Mouse (Mus musculus) kidney, adult 8-10 months (tissue): ENCODE data around the gene Hoxb7.

Experiments
- DNase-seq, 2 experiments: peaks; one replicate each; pipeline ENCODE4 v3.0.0; 2022

Hoxb7 gene

DNA sequence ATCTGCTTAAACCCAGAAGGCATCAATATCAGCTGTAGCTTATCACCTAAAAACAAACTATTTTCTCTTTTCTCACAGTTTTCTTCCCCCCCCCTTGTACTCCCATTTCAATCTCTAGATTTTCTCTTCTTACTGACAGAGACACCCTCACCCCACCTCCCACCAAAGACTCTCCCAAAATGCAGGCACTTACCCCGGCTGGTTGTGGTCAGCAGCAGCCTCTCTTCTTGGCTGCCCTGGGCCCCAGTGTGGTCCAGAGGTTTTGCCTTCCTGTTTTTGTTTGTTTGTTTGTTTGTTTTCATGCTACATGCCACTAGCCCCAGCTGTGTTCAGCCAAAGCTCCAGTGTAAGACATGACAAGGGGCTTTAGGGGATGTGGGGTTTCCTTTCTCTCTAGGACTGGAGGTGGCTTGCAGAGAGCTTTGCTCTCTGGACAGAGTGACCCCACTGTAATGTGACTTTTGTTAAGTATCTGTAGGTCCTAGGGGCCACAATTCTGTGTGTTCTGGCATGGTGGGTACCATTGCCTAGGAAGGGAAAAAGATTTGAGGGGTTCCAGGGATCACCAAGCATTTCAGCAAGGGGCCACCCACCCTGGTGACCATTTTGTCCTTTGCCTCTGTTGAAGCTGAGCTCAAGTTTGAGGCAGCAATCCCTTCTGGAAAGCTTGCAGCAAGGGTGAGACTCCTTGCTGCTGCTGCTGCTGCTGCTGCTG is 18.2 kb upstream of the Hoxb7 start:
- no peak for DNase-seq

DNA sequence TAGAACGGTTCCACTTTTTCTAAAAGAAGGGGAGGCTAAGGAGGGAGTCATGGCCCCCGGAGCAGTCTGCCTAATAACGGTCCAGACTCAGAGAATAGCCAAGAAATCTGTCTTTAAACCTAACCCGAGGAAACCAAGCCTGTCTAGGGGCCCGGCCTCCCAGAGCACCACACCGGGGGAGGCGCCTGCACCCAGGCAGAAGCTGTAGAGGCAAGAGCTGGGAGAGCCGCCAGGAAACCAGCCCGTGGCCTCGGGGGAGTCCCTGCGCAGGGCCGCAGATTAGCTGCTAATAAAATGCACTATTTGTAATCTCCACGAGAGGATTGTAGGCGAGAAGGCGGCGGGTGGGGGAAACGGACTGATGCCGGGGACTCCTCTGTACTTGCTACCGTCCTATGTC is 16.6 kb upstream of the Hoxb7 start:
- DNase-seq: peak; percentile 75 to 81

DNA sequence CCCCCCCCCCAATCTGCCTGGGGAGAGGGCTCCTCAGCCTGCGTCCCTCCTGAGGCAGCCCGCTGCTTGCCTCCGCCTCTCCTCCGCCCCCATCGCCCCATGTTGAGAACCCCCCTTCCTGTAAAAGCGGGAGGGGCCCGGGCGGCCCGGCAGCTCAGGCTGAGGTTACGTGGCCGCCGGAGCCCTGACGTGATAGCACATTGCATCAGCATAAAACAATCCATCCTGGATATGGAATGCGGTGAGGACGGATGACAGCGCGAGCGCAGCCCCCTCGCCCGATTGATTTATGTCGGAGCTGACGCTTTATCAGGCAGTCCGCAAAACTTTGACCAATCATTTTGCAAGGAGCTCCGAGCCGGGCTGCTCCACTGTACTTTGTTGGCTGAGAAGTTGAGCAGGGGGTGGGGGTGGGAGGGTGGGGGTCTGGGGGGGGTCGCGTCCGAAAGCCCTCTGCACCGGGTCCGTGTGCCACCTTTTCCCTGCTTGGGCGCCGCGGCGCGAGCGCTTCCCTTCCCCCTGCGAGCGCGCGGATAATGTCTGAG is 15.4 kb upstream of the Hoxb7 start, which contains the start of gene Hoxb9:
Gene Hoxb9, plus strand, starts transcription at position 462 of the 545 bp plus-strand sequence.
- peak; percentile 53 to 73 for DNase-seq

GRCm38 (mm10) chr11:96271541-96272011 is 14.8 kb upstream of the Hoxb7 start:
- DNase-seq: peak; percentile 72 to 73

DNA sequence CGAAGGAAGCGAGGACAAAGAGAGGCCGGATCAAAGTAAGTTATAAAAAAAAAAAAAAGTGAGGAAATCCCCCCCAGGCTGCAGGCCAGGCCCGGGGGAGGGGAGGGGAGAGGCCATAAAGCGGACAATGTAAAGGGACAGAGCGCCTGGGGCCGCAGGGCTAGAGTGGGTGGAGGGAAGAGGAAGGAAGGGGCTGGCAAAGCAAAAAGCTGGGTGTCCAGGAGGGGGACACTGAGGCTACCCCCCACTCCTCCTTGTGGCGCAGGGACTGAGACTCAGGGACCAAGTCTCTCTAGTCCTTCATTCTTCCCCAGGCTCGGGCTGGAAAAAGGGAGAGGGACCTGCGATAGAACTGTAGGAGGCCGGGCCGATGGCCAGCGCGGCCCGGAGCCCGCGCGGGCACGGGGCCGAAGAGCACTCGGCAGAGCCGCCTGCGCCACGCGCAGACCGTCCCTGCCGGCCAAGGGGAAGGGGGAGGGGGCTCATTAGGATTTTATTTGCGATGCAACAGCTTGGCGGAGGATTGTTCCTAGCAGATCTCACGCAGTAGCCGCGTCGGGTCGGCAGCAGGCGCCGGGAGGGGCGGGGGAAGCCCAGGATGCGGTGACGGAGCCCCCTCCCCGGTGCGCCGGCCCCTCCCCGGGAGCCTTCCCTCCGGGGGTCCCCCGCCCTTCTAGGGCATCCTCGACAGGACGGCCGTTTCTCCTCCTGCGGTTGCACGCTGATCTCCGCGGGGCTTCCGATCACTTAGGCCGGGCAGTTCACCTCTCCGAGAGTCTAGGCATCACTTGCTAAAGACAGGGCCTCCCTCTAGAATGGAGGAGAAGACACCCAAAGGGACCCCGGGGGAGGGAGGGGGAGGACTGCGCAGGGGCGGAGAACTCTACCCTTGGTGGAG is 14.2 kb upstream of the Hoxb7 start:
- DNase-seq: peak in 1 of 2 experiments; percentile 42

- no peak for DNase-seq
Measured at GRCm38 (mm10) chr11:96274428-96274827, 12.0 kb upstream of the Hoxb7 start.

DNA sequence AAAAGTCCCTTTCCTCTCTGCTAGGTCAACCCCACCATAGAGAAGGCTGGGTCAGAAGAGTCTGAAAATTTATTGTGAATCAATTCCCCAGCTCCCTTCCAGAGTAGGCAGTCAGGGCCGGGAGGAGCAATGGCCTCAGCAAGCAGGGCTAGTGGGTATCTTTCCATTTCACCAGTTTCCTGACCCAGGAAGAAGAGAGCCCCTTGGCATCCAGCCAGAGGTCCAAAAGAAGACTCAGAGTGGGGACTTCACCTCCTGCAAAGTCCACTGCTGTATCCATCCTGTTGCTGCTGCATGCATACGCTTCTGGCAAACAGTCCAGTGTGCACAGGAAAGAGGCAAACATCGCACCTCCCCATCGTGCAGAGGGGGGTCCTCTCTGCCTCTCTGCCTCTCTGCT is 10.5 kb upstream of the Hoxb7 start:
- peak in 1 of 2 experiments; percentile 57 for DNase-seq

- no peak for DNase-seq
Measured at GRCm38 (mm10) chr11:96277151-96278044, 9.0 kb upstream of the Hoxb7 start.

- DNase-seq: no peak
Measured at GRCm38 (mm10) chr11:96278324-96278723, 8.1 kb upstream of the Hoxb7 start.

- peak; percentile 91 to 92 for DNase-seq
Measured at GRCm38 (mm10) chr11:96278773-96279172, 7.7 kb upstream of the Hoxb7 start.

- DNase-seq: peak in 1 of 2 experiments; percentile 50
Measured at GRCm38 (mm10) chr11:96279421-96280233, 6.8 kb upstream of the Hoxb7 start.

- DNase-seq: peak in 1 of 2 experiments; percentile 60
Measured at GRCm38 (mm10) chr11:96280399-96281378, 5.7 kb upstream of the Hoxb7 start.

DNA sequence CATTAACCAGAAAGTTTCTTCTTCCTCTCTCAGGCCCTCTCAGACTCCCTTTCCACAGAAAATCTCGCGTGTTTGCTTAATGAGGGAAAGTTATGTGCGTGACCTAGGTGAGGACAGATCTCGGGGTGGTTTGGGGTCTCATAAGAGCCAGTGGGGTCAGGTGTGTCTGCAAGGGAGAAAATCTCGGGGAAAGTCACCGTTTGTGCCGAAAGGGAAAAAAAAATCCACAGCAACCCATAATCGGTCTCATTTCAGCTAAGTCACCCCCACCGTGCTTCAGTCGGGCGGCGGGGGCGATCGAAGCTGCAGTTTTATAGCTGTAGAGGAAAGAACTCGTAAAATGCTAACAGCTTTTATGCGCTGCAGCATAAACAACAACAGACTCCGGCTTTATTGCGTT is 5.0 kb upstream of the Hoxb7 start:
- DNase-seq: peak in 1 of 2 experiments; percentile 36

DNA sequence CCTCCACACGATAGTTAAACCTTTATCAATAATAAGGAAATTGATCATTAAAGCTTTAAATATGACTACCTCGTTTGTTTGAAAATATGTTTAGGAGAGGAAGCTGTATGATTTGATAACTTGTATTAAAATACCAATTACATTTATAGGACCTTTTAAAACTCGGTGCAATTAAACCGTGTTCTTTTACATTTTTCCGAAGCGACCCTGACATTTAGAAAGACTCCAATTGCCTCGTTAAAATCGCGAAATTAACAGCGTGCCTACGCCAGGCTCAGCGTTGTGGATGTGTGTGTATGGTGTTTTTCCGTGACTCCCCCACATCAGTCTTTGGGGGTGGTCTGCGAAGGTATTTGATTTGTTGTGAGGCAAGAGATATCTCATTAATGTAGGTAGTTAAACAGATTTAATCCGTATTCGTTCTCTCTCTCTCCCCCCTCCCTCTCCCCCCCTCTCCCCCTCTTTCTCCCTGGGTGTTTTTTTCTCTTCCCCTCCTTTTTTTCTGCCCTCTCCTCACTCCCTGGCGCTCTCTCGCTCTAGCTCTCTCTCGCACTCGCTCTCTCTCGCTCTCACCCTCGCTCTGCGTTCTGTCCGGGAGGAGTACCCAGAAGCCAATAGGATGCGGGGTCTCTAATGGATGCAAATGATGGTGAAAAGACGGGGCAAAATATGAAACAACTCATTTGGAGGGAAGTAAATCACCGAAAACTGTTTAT is 4.4 kb upstream of the Hoxb7 start, which contains the start of gene Hoxb8:
Gene Hoxb8, plus strand, starts transcription at position 51 of the 716 bp plus-strand sequence.
- peak in 1 of 2 experiments; percentile 46 for DNase-seq

GRCm38 (mm10) chr11:96282795-96283430 is 3.5 kb upstream of the Hoxb7 start:
- peak in 1 of 2 experiments; percentile 33 for DNase-seq

- DNase-seq: peak in 1 of 2 experiments; percentile 49
Measured at GRCm38 (mm10) chr11:96284041-96284749, 2.2 kb upstream of the Hoxb7 start.

DNA sequence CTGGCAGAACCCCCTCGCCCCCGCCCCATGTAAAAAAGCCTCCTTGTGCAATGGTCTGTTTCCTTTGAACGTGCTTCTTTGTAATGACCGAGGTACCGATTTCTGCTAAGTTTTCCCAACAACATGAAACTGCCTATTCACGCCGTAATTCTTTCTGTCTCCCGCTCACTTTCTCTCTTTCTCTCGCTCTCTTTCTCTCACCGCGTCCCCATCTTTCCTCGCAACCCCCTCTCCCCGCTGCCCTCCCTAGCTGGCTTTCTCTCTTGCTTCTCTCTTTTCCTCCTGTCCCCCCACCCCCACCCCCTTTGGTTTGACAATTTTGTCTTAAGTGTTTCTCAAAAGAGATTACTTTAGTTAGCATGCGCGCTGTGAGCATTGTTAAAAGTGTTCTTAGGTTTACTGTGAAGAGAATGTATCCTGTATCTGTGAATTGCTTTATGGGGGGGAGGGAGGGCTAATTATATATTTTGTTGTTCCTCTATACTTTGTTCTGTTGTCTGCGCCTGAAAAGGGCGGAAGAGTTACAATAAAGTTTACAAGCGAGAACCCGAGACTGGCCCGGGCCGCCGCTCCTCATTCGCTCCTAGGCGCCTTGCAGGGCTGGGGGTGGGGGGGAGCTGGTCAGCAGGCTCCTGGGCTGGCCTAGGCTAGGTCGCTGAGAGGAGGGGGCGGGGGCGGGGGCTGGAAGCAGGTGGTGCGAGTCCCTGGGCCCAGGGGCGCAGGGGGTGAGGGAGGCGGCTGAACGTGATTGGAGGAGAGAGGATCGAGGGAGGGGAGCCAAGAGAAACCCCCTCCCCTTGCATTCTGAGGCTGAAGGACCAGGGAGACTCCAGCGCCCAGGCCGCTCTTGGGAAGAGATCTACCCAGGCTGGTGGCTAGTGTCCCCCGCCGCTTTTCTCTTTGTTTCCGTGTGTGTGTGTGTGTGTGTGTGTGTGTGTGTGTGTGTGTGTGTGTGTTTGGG is 1.4 kb upstream of the Hoxb7 start:
- peak; percentile 72 to 82 for DNase-seq
